Mouse (Mus musculus): ENCODE measurements around the gene Lhfpl2. TPM values are rescaled to one million over a fixed set of nuclear protein-coding genes. Genes with fewer than 3 reads are reported as not detected.

Lhfpl2 gene
- polyA plus RNA-seq, 1 experiment from 2014 or later: 75.2 TPM

GRCm38 (mm10) chr13:94212179-94212578, 154.6 kb downstream of the Lhfpl2 start:
- Histone ChIP-seq H3K9me3 (no peaks in the 10 kb centered on the region), H3K27ac (no peak overlapping the region), H3K9ac (no peak overlapping the region), H3K4me2 (no peak overlapping the region), H3K27me3 (no peaks in the 10 kb centered on the region), H3K4me1 (no peaks in the 10 kb centered on the region), H3K4me3 (no peak overlapping the region), H3K36me3 (peaks cover 23% of the 10 kb centered on the region)
- ATAC-seq (ENCODE audit: insufficient number of reproducible peaks, low FRiP score, low TSS enrichment, low read depth): no peak
- 93% methylated on average over 2 of the region's 2 CpGs for WGBS

- Histone ChIP-seq H3K9ac (no peak overlapping the region), H3K27ac (no peak overlapping the region), H3K36me3 (peaks cover 22% of the 10 kb centered on the region), H3K4me3 (no peak overlapping the region), H3K27me3 (no peaks in the 10 kb centered on the region), H3K4me1 (no peaks in the 10 kb centered on the region), H3K4me2 (no peak overlapping the region), H3K9me3 (no peaks in the 10 kb centered on the region)
- 85% methylated on average over 2 of the region's 2 CpGs for WGBS
- no peak for ATAC-seq (ENCODE audit: insufficient number of reproducible peaks, low FRiP score, low TSS enrichment, low read depth)
Observed at GRCm38 (mm10) chr13:94212716-94213115, 155.1 kb downstream of the Lhfpl2 start.

DNA sequence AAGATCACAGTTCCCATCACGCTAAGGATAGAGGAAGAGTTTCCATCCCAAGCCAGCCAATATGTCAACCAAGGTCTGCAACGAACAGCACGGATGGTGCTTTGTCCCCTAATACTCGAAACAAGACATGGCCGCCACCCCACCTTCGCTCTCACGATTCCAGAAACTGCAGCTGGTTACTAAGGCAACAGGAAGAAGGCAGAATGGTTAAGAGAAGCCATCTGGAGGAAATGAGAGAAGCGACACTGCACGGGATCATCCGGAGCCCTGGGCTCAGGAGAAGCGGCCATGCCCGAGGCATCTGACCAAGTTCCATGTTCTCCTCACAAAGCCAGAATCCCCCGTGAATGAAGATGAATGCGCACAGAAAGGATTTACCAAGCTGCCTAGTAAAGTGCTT, 166.0 kb downstream of the Lhfpl2 start:
- 64% methylated on average over 14 of the region's 14 CpGs for WGBS
- H3K4me3 ChIP-seq: no peak overlapping the region
- no peaks in the 10 kb centered on the region for H3K27me3 ChIP-seq
- no peak for ATAC-seq (ENCODE audit: insufficient number of reproducible peaks, low FRiP score, low TSS enrichment, low read depth)
- no peak overlapping the region for H3K4me2 ChIP-seq
- no peak overlapping the region for H3K9ac ChIP-seq
- H3K9me3 ChIP-seq: no peaks in the 10 kb centered on the region
- H3K27ac ChIP-seq: no peak overlapping the region
- peaks cover 23% of the 10 kb centered on the region for H3K36me3 ChIP-seq
- peaks cover 4% of the 10 kb centered on the region; the same call in 1 of the 2 replicates for H3K4me1 ChIP-seq

DNA sequence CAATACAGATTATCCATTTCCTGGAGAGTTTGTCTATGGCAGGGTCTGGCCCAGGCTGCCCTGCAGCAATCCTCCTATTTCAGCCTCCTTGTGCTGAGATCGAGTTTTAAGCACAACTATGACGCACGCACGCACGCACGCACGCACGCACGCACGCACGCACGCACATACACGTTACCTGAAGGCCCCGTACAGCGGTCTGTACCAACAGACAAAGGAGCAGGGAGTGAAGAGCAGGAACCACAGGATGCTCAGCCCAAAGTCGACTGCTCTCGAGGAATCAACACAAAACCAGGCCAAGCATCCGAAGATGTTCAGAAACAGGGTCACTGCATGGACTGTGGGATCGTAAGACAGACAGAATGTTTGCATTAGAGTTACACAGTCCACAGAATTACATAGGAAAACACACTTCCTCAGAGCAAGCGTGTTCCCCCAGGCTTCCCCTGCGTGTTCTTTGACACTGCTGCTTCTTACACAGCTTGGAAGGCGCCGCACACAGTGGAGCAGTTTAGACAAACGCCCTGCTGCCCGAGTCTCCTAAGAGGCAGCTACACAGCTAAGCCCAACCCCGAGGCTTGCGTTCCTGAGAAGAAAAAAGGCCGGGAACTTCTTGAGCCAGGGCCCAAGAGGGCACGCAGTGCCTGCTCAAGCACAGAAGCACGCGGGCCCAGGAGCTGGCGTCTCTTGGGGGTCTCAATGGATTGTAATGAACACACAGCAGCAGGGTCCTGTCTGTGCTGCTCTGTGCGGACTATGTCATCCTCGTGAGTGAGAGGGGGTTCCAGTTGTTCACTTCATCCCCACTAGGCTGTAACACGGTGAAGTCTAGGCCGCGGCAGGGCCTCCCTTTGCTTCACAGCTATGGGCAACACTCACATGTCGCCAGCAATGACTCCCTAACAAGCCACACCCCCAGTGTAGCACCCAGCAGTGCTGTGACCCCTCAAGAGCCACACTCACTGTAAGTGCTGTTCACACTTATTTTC, 167.4 kb downstream of the Lhfpl2 start:
- Histone ChIP-seq H3K9me3 (no peaks in the 10 kb centered on the region), H3K4me1 (peaks cover 4% of the 10 kb centered on the region; the same call in 1 of the 2 replicates), H3K9ac (no peak overlapping the region), H3K4me3 (no peak overlapping the region), H3K36me3 (peaks cover 33% of the 10 kb centered on the region), H3K27ac (no peak overlapping the region), H3K4me2 (no peak overlapping the region), H3K27me3 (no peaks in the 10 kb centered on the region)
- WGBS: 95% methylated on average over 38 of the region's 38 CpGs
- ATAC-seq (ENCODE audit: insufficient number of reproducible peaks, low FRiP score, low TSS enrichment, low read depth): no peak

DNA sequence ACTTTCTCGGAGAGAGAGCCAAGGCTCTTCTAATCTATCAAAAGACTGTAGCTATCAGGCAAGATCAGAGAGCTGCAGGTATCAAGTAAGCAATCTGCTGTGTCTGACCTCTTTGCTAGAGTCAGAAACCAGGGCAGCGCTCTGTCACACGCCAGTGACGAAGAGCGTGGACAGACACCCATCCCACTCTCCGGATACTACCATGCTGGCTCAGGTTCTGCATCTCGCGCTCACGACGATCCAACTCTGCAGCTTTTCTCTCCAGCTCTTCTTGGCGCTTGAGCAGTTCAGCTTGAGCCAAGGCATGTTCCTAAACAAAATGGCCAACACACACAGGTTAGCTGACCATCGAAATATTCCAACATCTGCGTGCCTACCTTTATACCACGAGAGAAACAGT, 174.3 kb downstream of the Lhfpl2 start:
- 88% methylated on average over 14 of the region's 14 CpGs for WGBS
- Histone ChIP-seq H3K4me3 (no peak overlapping the region), H3K27me3 (no peaks in the 10 kb centered on the region), H3K36me3 (0 out of 2 replicates have a peak, but pooled peaks cover 20% of the 10 kb centered on the region), H3K27ac (no peak overlapping the region), H3K4me2 (no peak overlapping the region), H3K9ac (no peak overlapping the region), H3K4me1 (no peaks in the 10 kb centered on the region), H3K9me3 (no peaks in the 10 kb centered on the region)
- no peak for ATAC-seq (ENCODE audit: insufficient number of reproducible peaks, low FRiP score, low TSS enrichment, low read depth)

GRCm38 (mm10) chr13:94239488-94239887, 181.9 kb downstream of the Lhfpl2 start:
- 71% methylated on average over 4 of the region's 4 CpGs for WGBS
- H3K4me3 ChIP-seq: no peak overlapping the region
- no peaks in the 10 kb centered on the region for H3K27me3 ChIP-seq
- ATAC-seq (ENCODE audit: insufficient number of reproducible peaks, low FRiP score, low TSS enrichment, low read depth): no peak
- H3K4me2 ChIP-seq: no peak overlapping the region
- no peaks in the 10 kb centered on the region for H3K9me3 ChIP-seq
- no peak overlapping the region for H3K27ac ChIP-seq
- H3K36me3 ChIP-seq: no peaks in the 10 kb centered on the region
- H3K4me1 ChIP-seq: no peaks in the 10 kb centered on the region
- no peak overlapping the region for H3K9ac ChIP-seq

DNA sequence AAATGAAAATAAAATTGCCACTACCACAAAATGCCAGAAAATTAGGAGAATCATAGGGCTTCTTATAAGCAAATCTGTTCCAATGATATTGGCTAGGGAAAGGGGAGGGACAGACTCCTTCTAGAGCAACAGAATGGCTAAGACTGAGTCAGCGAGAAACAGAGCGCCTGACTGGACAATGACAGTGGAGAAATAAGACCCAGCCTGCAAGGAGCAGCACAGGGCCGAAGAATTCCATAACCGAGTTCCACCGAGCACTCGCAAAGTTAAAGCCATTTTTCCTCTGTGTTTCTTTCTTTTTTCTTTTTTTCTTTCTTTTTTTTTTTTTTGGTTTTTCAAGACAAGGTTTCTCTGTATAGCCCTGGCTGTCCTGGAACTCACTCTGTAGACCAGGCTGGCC, 182.5 kb downstream of the Lhfpl2 start:
- Histone ChIP-seq H3K36me3 (no peaks in the 10 kb centered on the region), H3K9me3 (no peaks in the 10 kb centered on the region), H3K27me3 (no peaks in the 10 kb centered on the region), H3K4me3 (no peak overlapping the region), H3K4me2 (no peak overlapping the region), H3K27ac (no peak overlapping the region), H3K4me1 (peaks cover under 1% of the 10 kb centered on the region; the same call in 1 of the 2 replicates), H3K9ac (no peak overlapping the region)
- WGBS: 73% methylated on average over 6 of the region's 6 CpGs
- ATAC-seq (ENCODE audit: insufficient number of reproducible peaks, low FRiP score, low TSS enrichment, low read depth): no peak

DNA sequence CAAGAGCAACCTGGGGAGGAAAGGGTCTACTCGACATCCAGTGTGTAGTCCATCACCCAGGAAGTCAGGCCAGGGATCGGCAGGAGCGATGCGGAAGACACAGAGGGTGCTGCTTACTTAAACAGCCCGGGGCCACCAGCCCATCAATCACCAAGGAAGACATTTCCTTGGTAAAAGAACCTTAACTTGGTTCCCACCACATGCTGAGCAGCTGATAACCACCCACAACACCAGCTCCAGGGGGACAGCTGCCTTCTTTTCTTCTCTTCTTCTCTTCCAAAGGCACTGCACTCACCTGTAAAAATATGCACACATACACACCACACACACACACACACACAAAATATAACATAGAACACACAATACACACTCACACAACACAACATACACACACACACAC, 183.3 kb downstream of the Lhfpl2 start:
- no peak overlapping the region for H3K27ac ChIP-seq
- 45% methylated on average over 5 of the region's 5 CpGs for WGBS
- no peaks in the 10 kb centered on the region for H3K36me3 ChIP-seq
- H3K9ac ChIP-seq: no peak overlapping the region
- no peak overlapping the region for H3K4me2 ChIP-seq
- no peaks in the 10 kb centered on the region for H3K9me3 ChIP-seq
- H3K4me3 ChIP-seq: no peak overlapping the region
- H3K27me3 ChIP-seq: no peaks in the 10 kb centered on the region
- peaks cover 2% of the 10 kb centered on the region; the same call in 1 of the 2 replicates for H3K4me1 ChIP-seq
- no peak for ATAC-seq (ENCODE audit: insufficient number of reproducible peaks, low FRiP score, low TSS enrichment, low read depth)

GRCm38 (mm10) chr13:94241892-94242524, 184.4 kb downstream of the Lhfpl2 start:
- peaks cover 2% of the 10 kb centered on the region; the same call in 1 of the 2 replicates for H3K4me1 ChIP-seq
- H3K9ac ChIP-seq: no peak overlapping the region
- no peaks in the 10 kb centered on the region for H3K27me3 ChIP-seq
- H3K4me2 ChIP-seq: no peak overlapping the region
- H3K4me3 ChIP-seq: no peak overlapping the region
- H3K27ac ChIP-seq: no peak overlapping the region
- ATAC-seq (ENCODE audit: insufficient number of reproducible peaks, low FRiP score, low TSS enrichment, low read depth): no peak
- no peaks in the 10 kb centered on the region for H3K36me3 ChIP-seq
- H3K9me3 ChIP-seq: no peaks in the 10 kb centered on the region
- WGBS: 51% methylated on average over 4 of the region's 4 CpGs

DNA sequence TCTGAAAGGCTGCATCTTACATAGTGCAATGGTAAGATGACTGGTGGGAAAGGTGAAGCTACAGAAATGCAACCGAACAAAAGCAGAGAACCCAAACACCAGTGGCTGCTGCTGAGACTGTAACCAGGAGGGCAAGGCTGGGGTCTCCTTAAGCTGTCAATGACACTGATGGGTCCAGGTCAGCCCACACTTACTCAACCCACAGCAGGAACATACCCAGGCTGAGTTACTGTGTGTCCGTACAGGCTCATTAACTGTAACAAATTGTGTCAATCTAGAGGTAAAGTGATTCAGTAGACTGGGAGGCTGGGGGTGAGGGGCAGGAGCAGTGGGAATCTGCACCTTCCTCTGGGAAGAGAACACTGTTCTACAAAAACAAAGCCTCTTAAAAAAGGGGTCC, 185.3 kb downstream of the Lhfpl2 start:
- no peak overlapping the region for H3K4me2 ChIP-seq
- no peak overlapping the region for H3K4me3 ChIP-seq
- H3K4me1 ChIP-seq: peaks cover 2% of the 10 kb centered on the region; the same call in 1 of the 2 replicates
- H3K9me3 ChIP-seq: no peaks in the 10 kb centered on the region
- no peaks in the 10 kb centered on the region for H3K36me3 ChIP-seq
- no peak overlapping the region for H3K9ac ChIP-seq
- no peak for ATAC-seq (ENCODE audit: insufficient number of reproducible peaks, low FRiP score, low TSS enrichment, low read depth)
- H3K27ac ChIP-seq: no peak overlapping the region
- WGBS: 76% methylated on average over 2 of the region's 2 CpGs
- no peaks in the 10 kb centered on the region for H3K27me3 ChIP-seq
